Mouse (Mus musculus) forebrain, embryonic 14.5 days (tissue): ENCODE measurements around the gene Lbhd2. TPM values are rescaled to one million over a fixed set of nuclear protein-coding genes. Genes with fewer than 3 reads are reported as not detected.

Source experiments
- ATAC-seq: fragments of 200-750 bp; cut with Nextera tagmentation; 2 replicates; pipeline ENCODE4 v1.8.0; 2017; ENCODE audit warnings: mild to moderate bottlenecking, moderate library complexity
- DNase-seq: peaks from one replicate; pipeline ENCODE4 v3.0.0-alpha.2; 2015; ENCODE audit warnings: low spot score
- H3K27ac ChIP-seq: fragments of 300-500 bp; sonication (generic); 2 replicates; pipeline ENCODE4 v1.5.1; 2014; ENCODE audit warnings: low read depth, mild to moderate bottlenecking, control low read depth, low read length, moderate library complexity
- H3K27me3 ChIP-seq: fragments of 300-500 bp; sonication (generic); replicated peaks from 2 replicates; pipeline ENCODE4 v1.6.1; 2014; ENCODE audit warnings: low read length, control low read depth, mixed read lengths; ENCODE audit not compliant: control insufficient read depth, insufficient read depth
- H3K36me3 ChIP-seq: fragments of 300-500 bp; sonication (generic); 2 replicates; pipeline ENCODE4 v1.6.1; 2014; ENCODE audit warnings: low read length, control low read depth; ENCODE audit not compliant: control insufficient read depth, insufficient read depth
- H3K4me1 ChIP-seq: fragments of 300-500 bp; sonication (generic); 2 replicates; pipeline ENCODE4 v1.6.1; 2014; ENCODE audit warnings: antibody characterized with exemption, low read length, control low read depth; ENCODE audit not compliant: control insufficient read depth, insufficient read depth
- H3K4me2 ChIP-seq: fragments of 300-500 bp; sonication (generic); 2 replicates; pipeline ENCODE4 v1.6.1; 2014; ENCODE audit warnings: mild to moderate bottlenecking, control low read depth, low read length
- H3K4me3 ChIP-seq: fragments of 300-500 bp; sonication (generic); 2 replicates; pipeline ENCODE4 v1.5.1; 2014; ENCODE audit warnings: low read depth, low read length, control low read depth
- H3K9ac ChIP-seq: fragments of 300-500 bp; sonication (generic); 2 replicates; pipeline ENCODE4 v1.6.1; 2014; ENCODE audit warnings: mild to moderate bottlenecking, low read length, control low read depth, moderate library complexity
- H3K9me3 ChIP-seq: fragments of 300-500 bp; sonication (generic); replicated peaks from 2 replicates; pipeline ENCODE4 v1.6.1; 2016; ENCODE audit warnings: low read length, control low read depth, mixed read lengths; ENCODE audit not compliant: control insufficient read depth
- WGBS: fragments of 180-500 bp; shearing (Covaris S2); extraction: QIAGEN DNeasy Blood & Tissue Kit; methylation state at CpG from one replicate; pipeline ENCODE4 v1.1.7; 2014; 5-methylcytosine and 5-hydroxymethylcytosine counted together
- polyA plus RNA-seq: library from polyadenylated mRNA; unstranded; fragments of >200 nt; fragmentation: Nextera tagmentation; extraction: Ambion mirVana; gene quantifications from 2 replicates; pipeline ENCODE4 v1.2.1, GENCODE M21; 2014

Lbhd2 gene
- polyA plus RNA-seq, 1 experiment from 2014 or later: 2.4 TPM

DNA sequence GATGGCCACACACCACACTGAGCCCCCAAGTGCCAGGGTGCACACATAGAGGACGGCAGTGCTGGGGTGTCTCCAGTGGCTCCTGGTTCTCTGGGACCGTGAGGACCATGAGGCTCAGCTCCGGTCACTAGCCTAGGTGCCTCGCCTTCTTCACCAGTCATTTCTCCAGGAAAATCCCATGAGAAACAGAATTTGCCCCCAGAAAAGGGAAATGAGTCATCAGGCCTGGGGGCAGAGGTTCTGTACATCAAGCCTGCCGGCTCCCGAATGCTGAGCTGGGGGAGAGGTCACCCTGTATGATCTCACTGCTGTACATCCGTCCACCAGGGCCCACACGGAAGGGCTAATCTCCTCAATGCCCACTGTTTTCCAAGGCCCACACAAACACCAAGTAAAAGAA is 49.3 kb downstream of the Lbhd2 start:
- no peak for DNase-seq
- no peak overlapping the region for H3K27ac ChIP-seq
- H3K9ac ChIP-seq: no peak overlapping the region
- H3K4me2 ChIP-seq: no peak overlapping the region
- no peaks in the 10 kb centered on the region for H3K4me1 ChIP-seq
- WGBS: 60% methylated on average over 8 of the region's 8 CpGs
- peaks cover 16% of the 10 kb centered on the region for H3K27me3 ChIP-seq
- no peaks in the 10 kb centered on the region for H3K9me3 ChIP-seq
- H3K4me3 ChIP-seq: no peak overlapping the region
- ATAC-seq: no peak
- no peaks in the 10 kb centered on the region for H3K36me3 ChIP-seq

GRCm38 (mm10) chr12:111457742-111458141 is 51.1 kb downstream of the Lbhd2 start:
- ATAC-seq (no peak), DNase-seq (no peak)
- WGBS: 71% methylated on average over 1 of the region's 1 CpGs
- Histone ChIP-seq H3K9ac (no peak overlapping the region), H3K4me1 (no peaks in the 10 kb centered on the region), H3K4me2 (no peak overlapping the region), H3K27me3 (peaks cover 6% of the 10 kb centered on the region; the same call in 1 of the 2 replicates), H3K9me3 (no peaks in the 10 kb centered on the region), H3K36me3 (no peaks in the 10 kb centered on the region), H3K4me3 (no peak overlapping the region), H3K27ac (no peak overlapping the region)

Other genes with a start within 250 kb of the Lbhd2 start
- gene Traf3, start 240.4 kb upstream of the Lbhd2 start, polyA plus RNA-seq: 9.8 and 12.1 TPM in 2 replicates
- not detected in 2 replicates for gene 4930595D18Rik, start 222.3 kb upstream of the Lbhd2 start, polyA plus RNA-seq
- 1.9 and 2.9 TPM in 2 replicates for gene Amn, start 135.7 kb upstream of the Lbhd2 start, polyA plus RNA-seq
- 28.8 and 34.6 TPM in 2 replicates for gene Cdc42bpb, start 29.1 kb upstream of the Lbhd2 start, polyA plus RNA-seq
- 2.2 and 2.7 TPM in 2 replicates for gene Exoc3l4, start 10.2 kb downstream of the Lbhd2 start, polyA plus RNA-seq
- 0.28 and 1.1 TPM in 2 replicates for gene Tnfaip2, start 35.7 kb downstream of the Lbhd2 start, polyA plus RNA-seq
- gene Gm266, start 79.0 kb downstream of the Lbhd2 start, polyA plus RNA-seq: 0.84 and 0.99 TPM in 2 replicates
- gene Eif5, start 131.2 kb downstream of the Lbhd2 start, polyA plus RNA-seq: 452 and 491 TPM in 2 replicates
- gene Mark3, start 167.7 kb downstream of the Lbhd2 start, polyA plus RNA-seq: 56.3 and 58.4 TPM in 2 replicates